Mouse (Mus musculus) heart, embryonic 12.5 days (tissue): Measurements from ENCODE around the gene Gtf2b. TPM values are rescaled to one million over a fixed set of nuclear protein-coding genes. Genes with fewer than 3 reads are reported as not detected.

Experiments used
- ATAC-seq: fragments of 200-750 bp; cut with Nextera tagmentation; 2 replicates; pipeline ENCODE4 v1.8.0; 2017; ENCODE audit warnings: moderate TSS enrichment, moderate library complexity; ENCODE audit not compliant: insufficient number of reproducible peaks, low FRiP score
- H3K27ac ChIP-seq: fragments of 300-500 bp; sonication (generic); 2 replicates; pipeline ENCODE4 v1.5.1; 2016; ENCODE audit warnings: mild to moderate bottlenecking, moderate library complexity; ENCODE audit not compliant: poor library complexity, severe bottlenecking
- H3K27me3 ChIP-seq: fragments of 300-500 bp; sonication (generic); replicated peaks from 2 replicates; pipeline ENCODE4 v1.6.1; 2016; ENCODE audit warnings: mild to moderate bottlenecking, moderate library complexity
- H3K36me3 ChIP-seq: fragments of 300-500 bp; sonication (generic); 2 replicates; pipeline ENCODE4 v1.6.1; 2016; ENCODE audit warnings: mild to moderate bottlenecking, moderate library complexity
- H3K4me1 ChIP-seq: fragments of 300-500 bp; sonication (generic); replicated peaks from 2 replicates; pipeline ENCODE4 v1.6.1; 2016; ENCODE audit warnings: mild to moderate bottlenecking
- H3K4me2 ChIP-seq: fragments of 300-500 bp; sonication (generic); 2 replicates; pipeline ENCODE4 v1.6.1; 2016; ENCODE audit warnings: mild to moderate bottlenecking, moderate library complexity
- H3K4me3 ChIP-seq: fragments of 300-500 bp; sonication (generic); 2 replicates; pipeline ENCODE4 v1.5.1; 2016; ENCODE audit warnings: mild to moderate bottlenecking
- H3K9ac ChIP-seq: fragments of 300-500 bp; sonication (generic); 2 replicates; pipeline ENCODE4 v1.6.1; 2016; ENCODE audit warnings: mild to moderate bottlenecking, moderate library complexity
- H3K9me3 ChIP-seq: fragments of 300-500 bp; sonication (generic); replicated peaks from 2 replicates; pipeline ENCODE4 v1.6.1; 2016; ENCODE audit warnings: mild to moderate bottlenecking, moderate library complexity
- WGBS: fragments of 180-500 bp; shearing (Covaris S2); methylation state at CpG from one replicate; pipeline ENCODE4 v1.1.7; 2016; 5-methylcytosine and 5-hydroxymethylcytosine counted together
- polyA plus RNA-seq: library from polyadenylated mRNA; unstranded; fragments of >200 nt; fragmentation: Nextera tagmentation; extraction: Ambion mirVana; gene quantifications from 2 replicates; pipeline ENCODE4 v1.2.1, GENCODE M21; 2016

Gtf2b gene
- polyA plus RNA-seq, result 56.6 and 58.4 TPM in 2 replicates

DNA sequence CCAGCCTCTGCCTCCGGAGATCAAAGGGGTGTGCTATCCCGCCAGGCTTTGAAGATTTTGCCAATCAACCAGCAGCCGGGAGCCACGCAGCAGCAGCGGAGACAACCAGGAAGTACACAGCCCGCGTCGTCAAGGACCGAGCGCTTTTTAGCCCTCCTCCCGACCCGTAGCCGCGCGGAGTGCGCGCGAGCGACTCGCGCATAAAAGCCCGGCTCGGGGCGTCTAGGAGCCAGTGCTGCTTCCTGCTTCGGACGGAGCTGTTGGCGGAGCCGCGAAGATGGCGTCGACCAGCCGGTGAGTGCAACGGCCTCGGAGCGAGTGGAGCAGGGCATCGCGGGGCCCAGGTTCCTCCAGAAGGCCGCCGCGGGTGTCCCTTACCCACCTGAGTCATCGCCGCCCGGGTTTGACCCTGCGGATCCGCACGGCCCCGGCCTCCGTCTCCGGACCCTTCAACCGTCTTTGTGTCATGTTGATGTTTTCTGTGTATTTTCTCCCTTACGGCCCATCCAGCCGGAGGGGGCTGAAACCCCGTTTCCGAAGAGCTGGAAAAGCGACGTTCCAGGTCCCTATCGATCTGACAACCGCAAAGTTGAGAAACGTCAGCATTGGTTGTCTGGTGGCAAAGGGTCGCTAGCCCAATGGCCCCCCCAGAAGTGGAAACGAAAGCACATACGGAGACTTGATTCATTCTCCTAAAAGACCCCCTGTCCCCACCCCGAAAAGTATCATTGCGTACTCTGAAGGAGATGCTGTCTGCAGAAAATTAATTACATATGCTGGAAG, at the start of gene Gtf2b:
TSS of gene Gtf2b (plus strand) at position 51 of the 783 bp plus-strand sequence.
- no peaks in the 10 kb centered on the region for H3K9me3 ChIP-seq
- H3K4me3 ChIP-seq, result peak within 1 kb of the TSS; percentile 78
- H3K9ac ChIP-seq, result peak within 1 kb of the TSS; percentile 92
- peak within 1 kb of the TSS; percentile 74 for H3K4me2 ChIP-seq
- H3K27ac ChIP-seq, result peak within 1 kb of the TSS; percentile 74; the same call in 1 of the 2 replicates
- H3K4me1 ChIP-seq, result peaks cover 25% of the 10 kb centered on the region
- WGBS, result under 1% methylated on average over 64 of the region's 64 CpGs
- no peaks in the 10 kb centered on the region for H3K27me3 ChIP-seq
- peak; percentile 99 for ATAC-seq
- no peaks in the 10 kb centered on the region for H3K36me3 ChIP-seq

DNA sequence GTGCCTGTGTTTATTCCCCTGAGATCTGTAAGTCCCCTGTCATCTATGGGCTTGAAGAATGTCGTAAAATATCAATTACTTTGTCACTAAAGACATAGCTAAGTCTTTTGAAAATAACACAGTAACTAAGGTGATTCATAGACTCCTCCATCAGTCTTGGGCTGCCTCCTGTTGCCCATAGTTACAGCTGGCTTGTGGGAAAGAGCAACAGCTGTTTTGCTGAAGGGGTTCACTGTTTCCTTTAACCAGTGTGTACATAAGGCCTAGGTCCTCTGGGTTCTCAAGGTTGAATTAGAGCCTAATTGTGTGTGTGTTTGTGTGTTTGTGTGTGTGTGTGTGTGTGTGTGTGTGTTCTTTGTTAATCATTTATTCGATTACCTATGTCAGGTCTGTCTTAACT, 39.4 kb upstream of the Gtf2b start:
- no peaks in the 10 kb centered on the region for H3K27me3 ChIP-seq
- 0 out of 2 replicates have a peak, but pooled peaks cover 3% of the 10 kb centered on the region for H3K36me3 ChIP-seq
- no peaks in the 10 kb centered on the region for H3K4me1 ChIP-seq
- ATAC-seq, result no peak
- no peak overlapping the region for H3K9ac ChIP-seq
- H3K9me3 ChIP-seq, result no peaks in the 10 kb centered on the region
- no peak overlapping the region for H3K4me2 ChIP-seq
- WGBS, result 74% methylated on average over 2 of the region's 2 CpGs
- H3K4me3 ChIP-seq, result no peak overlapping the region
- H3K27ac ChIP-seq, result no peak overlapping the region

DNA sequence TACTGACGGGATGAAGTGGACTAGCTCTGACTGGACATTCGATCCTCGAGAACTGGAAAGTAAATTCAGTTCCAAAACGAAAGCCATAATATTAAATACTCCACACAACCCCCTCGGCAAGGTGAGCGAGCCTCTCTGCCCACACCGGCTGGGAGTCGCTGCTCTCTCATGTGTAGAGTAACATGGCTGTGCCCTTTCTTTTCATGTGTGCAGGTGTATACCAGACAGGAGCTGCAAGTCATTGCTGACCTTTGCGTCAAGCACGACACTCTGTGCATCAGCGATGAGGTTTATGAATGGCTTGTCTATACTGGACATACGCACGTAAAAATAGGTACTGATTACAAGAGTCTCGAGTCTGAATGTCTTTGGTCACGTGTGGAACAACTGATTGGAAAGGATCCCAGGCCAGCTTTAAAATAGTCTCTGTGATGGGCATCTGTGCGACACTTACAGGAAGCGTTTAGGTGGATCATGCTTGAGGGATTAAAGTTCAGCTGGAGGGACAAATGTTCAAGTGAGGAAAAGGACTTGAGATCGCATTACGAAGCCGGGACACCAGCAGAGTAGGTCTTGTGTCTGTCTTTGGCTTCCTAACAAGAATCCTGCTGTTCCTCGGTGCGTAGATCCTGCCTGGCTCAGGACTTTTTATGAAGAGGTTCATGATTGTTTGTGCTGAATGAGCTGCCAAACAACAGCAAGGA, 38.7 kb upstream of the Gtf2b start:
- Histone ChIP-seq H3K4me3 (no peak overlapping the region), H3K9me3 (no peaks in the 10 kb centered on the region), H3K27me3 (no peaks in the 10 kb centered on the region), H3K4me1 (no peaks in the 10 kb centered on the region), H3K27ac (no peak overlapping the region), H3K36me3 (0 out of 2 replicates have a peak, but pooled peaks cover 2% of the 10 kb centered on the region), H3K4me2 (no peak overlapping the region), H3K9ac (no peak overlapping the region)
- 80% methylated on average over 22 of the region's 22 CpGs for WGBS
- ATAC-seq, result no peak

DNA sequence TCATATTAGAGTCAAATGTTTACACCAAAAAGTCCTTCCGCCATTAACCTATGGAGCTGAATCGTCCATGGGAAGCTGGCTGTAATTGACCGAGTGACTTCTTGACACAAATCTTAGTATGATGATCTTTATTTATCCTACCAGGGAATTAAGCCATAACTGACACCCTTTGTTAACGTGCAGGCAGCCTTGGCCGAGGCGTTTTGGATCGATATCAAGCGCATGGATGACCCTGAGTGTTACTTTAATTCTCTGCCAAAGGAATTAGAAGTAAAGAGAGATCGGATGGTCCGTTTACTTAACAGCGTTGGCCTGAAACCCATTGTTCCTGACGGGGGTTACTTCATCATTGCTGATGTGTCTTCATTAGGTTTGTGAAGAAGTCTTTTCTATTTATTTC, 30.6 kb upstream of the Gtf2b start:
- 85% methylated on average over 12 of the region's 12 CpGs for WGBS
- Histone ChIP-seq H3K36me3 (peaks cover 3% of the 10 kb centered on the region; the same call in 1 of the 2 replicates), H3K27ac (no peak overlapping the region), H3K4me2 (no peak overlapping the region), H3K4me3 (no peak overlapping the region), H3K4me1 (no peaks in the 10 kb centered on the region), H3K27me3 (no peaks in the 10 kb centered on the region), H3K9ac (no peak overlapping the region), H3K9me3 (no peaks in the 10 kb centered on the region)
- no peak for ATAC-seq

DNA sequence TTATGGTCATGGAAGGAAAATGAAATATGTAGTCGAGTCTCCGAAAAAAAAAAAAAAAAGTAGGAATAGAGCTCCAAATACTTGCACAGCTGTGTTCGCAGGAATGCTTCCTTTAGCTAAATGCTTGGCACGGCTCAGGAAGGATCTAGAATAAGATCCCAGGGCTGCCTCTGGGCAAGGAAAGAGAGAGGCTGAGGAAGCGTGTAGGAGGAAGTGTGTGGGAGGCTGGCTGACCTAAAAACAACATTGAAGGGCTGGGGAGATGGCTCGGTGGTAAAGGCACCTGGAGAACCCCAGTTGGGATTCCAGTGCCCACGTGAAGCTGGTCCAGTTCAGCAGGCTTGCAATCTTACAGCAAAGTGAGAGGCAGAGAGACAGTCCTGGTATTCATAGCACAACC, 23.9 kb upstream of the Gtf2b start:
- no peak for ATAC-seq
- H3K4me1 ChIP-seq, result no peaks in the 10 kb centered on the region
- no peak overlapping the region for H3K9ac ChIP-seq
- no peak overlapping the region for H3K4me3 ChIP-seq
- 63% methylated on average over 7 of the region's 7 CpGs for WGBS
- no peaks in the 10 kb centered on the region for H3K27me3 ChIP-seq
- no peaks in the 10 kb centered on the region for H3K9me3 ChIP-seq
- no peak overlapping the region for H3K27ac ChIP-seq
- peaks cover 3% of the 10 kb centered on the region; the same call in 1 of the 2 replicates for H3K36me3 ChIP-seq
- no peak overlapping the region for H3K4me2 ChIP-seq

DNA sequence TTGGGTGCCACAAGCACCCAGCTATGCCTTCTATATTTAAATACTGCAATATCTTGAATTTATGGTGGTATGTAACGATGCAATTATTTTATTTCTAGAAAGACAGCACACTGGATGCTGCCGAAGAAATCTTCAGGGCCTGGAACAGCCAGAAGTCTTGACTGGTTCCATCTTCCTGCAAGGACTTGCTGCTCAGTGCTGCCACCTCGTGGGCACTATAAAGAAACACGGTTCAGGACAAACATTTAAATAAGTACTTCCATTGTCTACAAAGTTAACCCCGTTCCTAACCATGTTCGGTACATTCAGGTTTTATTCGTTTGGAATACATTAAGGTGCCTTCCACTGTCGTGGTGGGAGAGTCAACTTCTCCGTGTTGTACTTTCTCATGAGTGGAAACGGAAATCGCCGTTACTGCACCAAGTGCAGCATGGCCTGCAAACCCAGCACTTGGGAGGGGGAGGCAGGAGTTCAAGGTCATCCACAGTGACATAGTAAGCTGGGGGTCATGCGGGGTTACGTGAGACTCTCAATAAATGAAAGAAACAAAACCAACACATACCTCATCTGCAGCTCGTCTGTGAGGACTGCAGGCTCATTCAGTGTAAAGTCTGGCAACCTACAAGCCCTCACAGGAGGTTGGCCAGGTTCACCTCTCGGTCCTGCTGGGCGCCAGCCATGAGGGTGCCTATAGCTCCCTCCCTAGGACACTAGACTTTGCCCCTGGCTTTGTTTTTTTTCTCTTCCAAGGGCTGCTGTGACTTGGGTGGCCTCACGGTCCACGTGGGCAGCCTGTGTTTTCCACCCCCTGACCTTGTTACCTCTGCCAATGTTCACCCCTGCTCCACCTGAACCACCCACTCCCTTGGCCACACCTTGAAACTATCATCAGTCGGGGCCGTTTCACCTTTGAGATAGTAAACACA, 20.6 kb upstream of the Gtf2b start:
- no peak overlapping the region for H3K9ac ChIP-seq
- no peak overlapping the region for H3K27ac ChIP-seq
- no peaks in the 10 kb centered on the region for H3K36me3 ChIP-seq
- ATAC-seq, result no peak
- H3K4me2 ChIP-seq, result no peak overlapping the region
- H3K27me3 ChIP-seq, result no peaks in the 10 kb centered on the region
- H3K4me3 ChIP-seq, result no peak overlapping the region
- no peaks in the 10 kb centered on the region for H3K9me3 ChIP-seq
- WGBS, result 57% methylated on average over 21 of the region's 21 CpGs
- no peaks in the 10 kb centered on the region for H3K4me1 ChIP-seq

DNA sequence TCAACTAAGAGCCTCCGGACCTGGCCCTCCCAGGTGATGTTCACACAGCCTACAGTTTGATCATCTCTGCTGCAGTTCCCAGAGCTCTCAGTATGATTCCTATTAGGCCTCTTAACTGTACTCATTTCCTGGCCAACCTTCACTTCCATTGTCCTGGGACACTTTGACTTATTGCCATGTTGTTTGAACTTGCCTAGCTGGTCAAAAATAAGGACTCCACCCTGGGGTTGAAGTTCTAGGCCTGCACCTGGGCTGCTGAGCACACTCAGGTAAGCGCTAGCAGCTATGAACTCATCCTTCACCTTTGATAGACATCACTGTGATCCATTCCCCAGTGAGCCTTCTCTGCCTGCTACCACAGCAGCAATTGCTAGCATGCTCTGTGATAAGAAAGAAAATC, 19.8 kb upstream of the Gtf2b start:
- Histone ChIP-seq H3K27ac (no peak overlapping the region), H3K4me1 (no peaks in the 10 kb centered on the region), H3K9ac (no peak overlapping the region), H3K27me3 (no peaks in the 10 kb centered on the region), H3K36me3 (no peaks in the 10 kb centered on the region), H3K4me2 (no peak overlapping the region), H3K4me3 (no peak overlapping the region), H3K9me3 (no peaks in the 10 kb centered on the region)
- no peak for ATAC-seq
- WGBS, result 94% methylated on average over 2 of the region's 2 CpGs

DNA sequence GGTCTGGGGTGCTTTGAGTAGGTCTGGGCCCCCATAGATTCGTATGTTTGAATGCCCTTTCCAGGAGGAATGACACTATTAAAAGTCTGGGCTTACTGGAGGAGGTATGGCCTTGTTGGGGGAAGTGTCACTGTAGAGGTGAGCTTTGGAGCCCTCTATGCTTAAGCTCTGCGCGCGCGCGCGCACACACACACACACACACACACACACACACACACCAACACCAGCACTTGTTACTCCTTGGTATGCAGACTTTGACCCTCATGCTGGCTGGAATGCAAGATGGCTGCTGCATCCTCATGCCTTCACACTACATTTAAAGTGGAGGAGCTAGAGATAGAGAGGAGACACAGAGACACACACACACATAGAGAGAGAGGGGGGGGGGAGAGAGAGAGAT, 17.2 kb upstream of the Gtf2b start:
- Histone ChIP-seq H3K9me3 (no peaks in the 10 kb centered on the region), H3K4me1 (no peaks in the 10 kb centered on the region), H3K9ac (no peak overlapping the region), H3K27ac (no peak overlapping the region), H3K4me3 (no peak overlapping the region), H3K4me2 (no peak overlapping the region), H3K36me3 (no peaks in the 10 kb centered on the region), H3K27me3 (no peaks in the 10 kb centered on the region)
- ATAC-seq, result no peak
- 95% methylated on average over 7 of the region's 7 CpGs for WGBS

DNA sequence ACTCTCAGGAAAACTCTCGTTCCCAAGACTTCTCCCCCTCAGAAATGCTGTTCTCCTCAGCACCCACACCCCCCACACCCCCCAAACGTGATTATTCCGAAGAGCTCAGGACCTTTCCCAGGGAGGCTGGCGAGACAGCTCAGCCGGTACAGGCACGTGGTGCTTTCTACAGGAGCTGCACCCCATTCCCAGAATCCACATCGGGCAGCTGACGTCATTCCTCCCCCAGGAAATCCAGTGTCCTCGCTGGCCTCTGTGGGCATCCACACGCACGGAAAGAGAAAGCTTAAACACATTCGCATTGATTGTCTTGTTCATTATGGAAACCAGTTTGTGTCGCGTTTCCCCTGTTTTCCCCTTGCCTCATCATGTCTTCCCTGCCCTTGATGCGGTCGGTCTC, 15.7 kb upstream of the Gtf2b start:
- H3K4me2 ChIP-seq, result no peak overlapping the region
- no peaks in the 10 kb centered on the region for H3K27me3 ChIP-seq
- H3K27ac ChIP-seq, result no peak overlapping the region
- ATAC-seq, result no peak
- WGBS, result 79% methylated on average over 16 of the region's 16 CpGs
- no peaks in the 10 kb centered on the region for H3K9me3 ChIP-seq
- no peak overlapping the region for H3K4me3 ChIP-seq
- no peaks in the 10 kb centered on the region for H3K4me1 ChIP-seq
- no peak overlapping the region for H3K9ac ChIP-seq
- H3K36me3 ChIP-seq, result no peaks in the 10 kb centered on the region

DNA sequence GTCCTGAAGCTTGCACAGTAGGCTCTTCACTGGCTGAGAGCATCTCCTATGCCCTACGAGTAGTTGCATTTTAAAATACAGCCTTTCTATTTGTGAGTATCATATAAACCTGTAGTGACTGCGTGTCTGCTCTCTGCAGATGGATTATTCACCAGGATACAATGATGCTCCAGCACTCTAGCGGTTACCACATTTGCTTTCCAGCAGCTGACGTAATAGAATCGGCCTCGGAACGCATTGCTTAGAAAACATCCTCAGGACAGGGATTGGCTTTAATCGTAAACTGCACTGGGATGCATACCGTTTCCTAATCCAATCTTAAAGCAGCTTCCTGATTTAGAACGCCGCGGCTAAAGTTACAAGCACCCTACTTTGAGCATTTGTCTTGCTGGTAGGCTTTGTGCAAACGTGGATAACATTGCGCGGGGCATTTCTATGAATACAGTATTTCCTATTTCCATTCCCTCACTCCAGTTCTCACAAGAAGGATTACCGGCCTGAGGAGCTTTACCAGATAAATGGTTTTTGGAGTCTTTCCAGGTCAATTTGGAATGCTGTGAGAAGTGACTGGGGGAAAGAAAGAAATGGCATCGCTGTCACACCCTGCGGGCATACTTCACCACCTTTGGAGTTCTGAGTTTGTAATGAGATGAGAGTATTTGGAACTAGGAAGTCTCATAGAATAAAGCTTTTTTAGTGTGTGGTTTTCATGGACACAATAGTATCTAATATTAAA, 9.5 kb upstream of the Gtf2b start:
- 73% methylated on average over 18 of the region's 18 CpGs for WGBS
- Histone ChIP-seq H3K4me2 (no peak overlapping the region), H3K27ac (no peak overlapping the region), H3K9ac (no peak overlapping the region), H3K9me3 (no peaks in the 10 kb centered on the region), H3K4me3 (no peak overlapping the region), H3K4me1 (peaks cover 7% of the 10 kb centered on the region), H3K27me3 (0 out of 2 replicates have a peak, but pooled peaks cover 3% of the 10 kb centered on the region), H3K36me3 (no peaks in the 10 kb centered on the region)
- ATAC-seq, result no peak
